Mouse (Mus musculus): ENCODE measurements at regions not wholly inside any gene's neighbourhood (a gene's known extent, or its start where the extent isn't known, plus 50 kb on each side); places are given as distances from the start of the nearest gene placed in this dataset.

DNA sequence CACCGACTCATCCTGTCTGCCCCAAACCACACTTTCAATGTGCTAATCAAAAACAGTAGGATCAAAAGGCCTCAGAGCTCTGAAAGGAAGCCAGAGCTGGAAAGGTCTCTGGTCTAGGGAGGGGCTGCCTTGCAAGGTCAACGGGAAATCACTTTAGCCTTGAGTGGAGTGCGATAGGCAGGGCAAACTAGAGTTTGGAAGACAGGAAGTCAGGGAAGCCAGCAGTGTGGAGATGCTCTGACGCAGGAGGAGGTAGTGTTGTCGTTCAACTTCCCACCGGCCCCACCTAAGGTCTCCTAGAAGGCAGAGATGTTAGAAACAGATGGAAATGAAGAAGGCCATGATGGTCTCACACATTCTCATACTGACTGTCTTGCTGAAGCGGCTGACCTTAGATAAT is 52.0 kb upstream of the Trp53i11 start:
- DNase-seq: no peak

DNA sequence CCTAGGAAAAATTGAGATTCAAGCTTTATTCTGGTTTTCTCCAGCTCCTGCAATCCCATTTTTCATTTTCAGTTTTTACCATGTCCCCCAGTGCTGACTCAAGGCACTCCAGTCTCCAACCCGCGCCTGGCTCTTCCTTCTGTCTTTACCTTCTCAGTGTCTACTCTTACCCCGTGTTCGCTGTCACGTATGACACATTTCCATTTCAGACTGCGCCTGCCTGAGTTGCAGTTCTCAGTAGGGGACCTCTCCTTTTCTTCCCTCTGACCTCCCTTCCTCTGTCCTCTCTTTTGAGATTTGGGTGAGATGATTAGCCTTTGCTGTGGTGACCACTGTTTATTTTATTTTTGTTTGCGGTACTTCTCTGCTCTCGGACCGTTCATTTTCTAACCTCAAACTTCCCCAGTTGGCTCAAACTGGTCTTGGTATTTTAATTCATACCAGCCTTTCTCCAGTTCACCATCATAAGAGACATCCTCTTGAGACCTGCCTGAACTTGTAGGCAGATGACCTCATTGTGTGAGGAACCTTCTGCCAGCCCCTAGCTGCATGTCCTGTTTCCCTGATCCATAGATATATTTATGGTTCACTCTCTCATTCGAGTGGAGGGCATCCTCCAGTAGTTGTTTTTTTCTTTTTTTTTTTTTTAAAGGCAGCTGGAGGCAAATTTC is 53.9 kb upstream of the Trp53i11 start:
- DNase-seq: no peak

DNA sequence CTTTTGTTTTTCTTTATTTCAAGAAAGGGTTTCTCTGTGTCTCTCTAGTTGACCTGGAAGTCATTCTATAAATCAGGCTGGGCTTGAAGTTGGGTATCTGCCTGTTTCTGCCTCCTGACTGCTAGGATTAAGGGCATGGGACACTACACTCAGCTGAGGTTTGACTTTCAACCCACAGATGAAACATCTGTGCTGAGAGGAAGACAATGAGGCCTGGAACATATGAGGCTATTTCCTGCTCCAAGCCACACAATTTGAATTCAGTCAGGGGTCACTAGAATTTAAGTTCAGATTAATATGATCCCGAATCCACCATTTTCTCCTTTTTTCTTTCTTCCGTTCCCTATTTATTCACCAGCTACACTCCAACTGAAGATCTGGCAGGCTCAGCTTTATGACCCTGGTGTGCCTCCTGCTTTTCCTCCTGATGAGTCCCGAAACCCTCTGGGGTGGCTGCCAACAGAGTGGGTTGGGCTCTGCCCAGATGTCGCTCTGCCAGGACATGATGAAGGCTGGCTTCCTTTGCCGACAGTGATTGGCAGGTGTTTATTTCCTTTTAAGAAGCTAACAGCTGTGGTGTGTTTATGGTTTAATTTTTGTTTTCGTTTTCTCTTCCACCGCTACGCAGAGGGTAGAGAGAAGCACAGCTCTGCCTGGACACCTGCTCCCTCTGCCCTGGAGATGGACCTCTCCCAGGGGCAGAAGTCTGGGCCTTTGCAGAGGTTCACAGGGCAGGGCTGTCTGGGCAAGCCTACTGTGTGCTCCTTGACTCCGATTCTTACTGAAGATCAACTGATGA is 55.3 kb upstream of the Trp53i11 start:
- peak; percentile 9 for DNase-seq

DNA sequence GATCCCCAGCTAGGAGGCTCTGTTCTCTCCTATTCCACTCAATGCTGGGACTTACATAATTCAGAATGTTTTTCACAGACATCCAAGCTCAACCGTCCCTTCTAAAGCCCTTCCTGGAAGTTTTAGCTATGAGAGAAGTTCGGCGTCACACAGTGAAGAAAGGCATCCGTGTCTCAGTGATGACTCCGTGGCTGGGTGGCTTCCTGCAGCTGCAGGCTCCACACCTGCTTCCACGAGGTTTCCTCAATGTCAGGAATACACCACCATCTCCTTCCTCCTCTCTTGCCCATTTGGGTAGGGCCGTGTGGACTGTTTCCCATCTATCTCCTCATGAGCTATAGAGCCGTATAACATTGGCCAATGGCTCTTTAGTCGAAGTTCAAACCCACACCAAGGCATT is 56.1 kb upstream of the Trp53i11 start:
- DNase-seq: no peak

DNA sequence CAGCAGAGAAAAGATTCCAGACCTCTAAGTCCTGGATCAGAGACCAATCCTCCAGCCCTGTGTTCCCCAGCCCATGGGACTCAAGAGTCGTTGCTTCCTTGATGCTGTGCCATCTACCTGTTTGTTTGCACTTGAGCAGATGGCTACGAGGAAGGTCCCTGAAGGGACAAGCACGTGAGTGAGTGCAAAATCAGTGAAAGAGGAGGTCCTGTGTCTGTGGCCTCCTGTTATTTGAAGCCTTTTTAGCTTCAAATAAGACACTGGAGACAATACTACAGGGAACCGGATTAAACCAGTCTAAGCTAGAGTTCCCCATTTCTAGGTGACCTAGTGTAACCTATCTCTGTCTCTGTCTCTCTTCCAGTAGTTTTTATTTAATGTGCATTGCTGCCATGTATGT is 58.2 kb upstream of the Trp53i11 start:
- DNase-seq: no peak

DNA sequence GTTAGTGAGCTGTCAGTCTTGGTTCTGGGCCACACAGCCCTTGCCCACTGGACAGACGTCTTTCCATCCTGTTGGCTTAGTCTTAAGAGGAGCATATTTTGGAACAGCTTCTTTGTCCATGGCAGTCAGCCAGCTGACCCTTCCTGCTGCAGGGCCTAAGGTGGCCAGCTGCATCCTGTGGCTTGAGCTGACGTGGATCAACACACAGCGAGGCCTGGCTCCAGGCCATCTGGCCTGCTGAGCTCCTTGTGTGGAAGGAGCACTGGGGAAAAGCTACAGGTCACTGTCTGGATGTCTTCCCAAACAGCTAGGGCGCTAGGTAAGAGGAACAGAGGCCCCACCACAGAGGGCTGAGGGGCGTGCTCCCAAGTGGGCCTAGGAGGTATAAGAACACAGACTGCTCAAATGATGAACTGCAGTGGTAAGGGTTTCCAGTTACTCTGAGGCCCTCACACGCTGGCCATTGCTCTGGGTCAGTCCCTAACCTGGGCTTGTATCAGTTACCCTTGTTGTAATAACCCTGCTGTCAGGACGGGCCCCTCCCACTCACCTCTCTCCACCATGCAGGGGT is 60.7 kb upstream of the Trp53i11 start:
- peak; percentile 33 for DNase-seq

DNA sequence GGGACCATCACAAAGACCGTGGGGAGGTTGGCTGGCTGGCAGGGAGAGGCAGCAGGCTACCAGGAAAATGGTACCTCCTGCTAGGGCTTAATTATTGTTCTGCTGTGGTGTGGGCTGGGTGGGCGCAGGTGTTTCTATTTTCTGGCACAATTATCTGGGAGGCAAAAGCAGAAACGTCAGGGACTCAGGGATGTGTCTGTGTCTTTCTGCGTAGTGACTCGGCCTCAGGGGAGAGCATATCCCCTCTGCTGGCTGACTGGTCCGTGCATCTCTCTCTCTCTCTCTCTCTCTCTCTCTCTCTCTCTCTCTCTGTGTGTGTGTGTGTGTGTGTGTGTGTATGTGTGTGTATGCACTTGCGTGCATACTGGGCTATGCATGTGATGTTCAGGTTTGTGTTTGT is 61.2 kb upstream of the Trp53i11 start:
- no peak for DNase-seq

DNA sequence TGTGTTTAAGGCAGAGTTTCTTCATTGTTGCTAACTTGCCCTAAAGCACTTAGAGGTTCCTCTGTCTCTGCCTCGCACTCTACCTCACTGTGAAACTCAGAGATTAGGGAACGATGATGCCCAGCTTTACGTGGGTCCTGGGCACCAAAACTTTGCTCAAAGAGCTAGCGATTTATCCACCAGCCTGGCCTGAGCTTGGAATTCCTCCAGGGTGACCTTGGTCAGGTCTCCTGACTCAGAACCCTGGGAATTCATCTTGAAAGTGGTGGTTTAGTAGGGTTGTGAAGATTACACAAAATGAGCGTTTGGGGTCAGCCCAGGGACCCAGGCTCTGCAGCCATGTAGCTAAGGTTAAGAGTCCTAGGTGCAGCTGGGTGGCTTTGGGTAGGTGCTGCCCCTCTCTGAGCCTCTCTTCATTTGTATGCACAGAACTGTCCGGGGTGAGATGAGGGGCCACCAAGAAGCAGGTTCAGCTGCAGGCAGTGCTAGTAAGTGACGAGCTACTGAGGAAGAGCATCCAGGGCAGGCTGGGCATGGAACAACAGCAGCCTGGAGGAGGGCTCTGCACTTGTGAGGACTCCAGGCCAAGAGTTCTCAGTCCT is 62.4 kb upstream of the Trp53i11 start:
- no peak for DNase-seq

DNA sequence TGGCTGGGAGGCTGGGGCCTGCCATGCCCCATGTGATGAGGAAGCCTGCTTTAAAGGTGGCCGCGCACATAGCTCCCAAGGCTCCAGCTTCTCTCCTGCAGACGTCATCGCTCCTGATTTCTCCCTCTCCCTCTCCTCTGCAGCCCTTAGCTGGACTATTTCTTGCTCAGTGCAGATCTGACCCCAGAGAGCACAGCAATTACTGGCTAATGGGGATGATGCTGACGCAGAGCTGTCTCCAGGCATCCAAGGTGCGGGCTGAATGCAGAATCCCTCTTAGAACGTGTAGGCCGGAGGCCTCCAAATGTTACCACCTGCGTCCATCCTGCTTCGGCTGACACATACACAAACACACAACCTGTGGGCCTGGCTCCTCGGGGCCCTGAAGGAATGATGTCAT is 63.5 kb upstream of the Trp53i11 start:
- DNase-seq: no peak

DNA sequence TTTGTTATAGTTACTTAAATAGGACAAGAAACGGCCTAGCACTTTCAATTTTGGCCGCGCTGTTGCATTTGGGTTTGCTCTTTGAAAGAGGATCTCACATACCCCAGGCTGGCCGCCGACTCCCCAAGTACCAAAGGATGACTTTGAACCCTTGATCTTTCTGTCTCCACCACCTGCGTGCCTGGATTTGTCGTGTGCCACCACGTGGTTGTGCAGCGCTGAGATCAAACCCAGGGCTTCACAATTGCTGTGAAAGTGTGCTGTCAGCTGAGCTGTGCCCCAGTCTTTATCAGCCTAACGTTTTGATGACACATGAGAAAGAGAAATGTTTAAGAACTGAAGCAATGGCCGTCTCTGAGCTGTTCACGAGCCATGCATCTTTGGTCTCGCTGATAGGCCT is 67.0 kb upstream of the Trp53i11 start:
- DNase-seq: no peak

DNA sequence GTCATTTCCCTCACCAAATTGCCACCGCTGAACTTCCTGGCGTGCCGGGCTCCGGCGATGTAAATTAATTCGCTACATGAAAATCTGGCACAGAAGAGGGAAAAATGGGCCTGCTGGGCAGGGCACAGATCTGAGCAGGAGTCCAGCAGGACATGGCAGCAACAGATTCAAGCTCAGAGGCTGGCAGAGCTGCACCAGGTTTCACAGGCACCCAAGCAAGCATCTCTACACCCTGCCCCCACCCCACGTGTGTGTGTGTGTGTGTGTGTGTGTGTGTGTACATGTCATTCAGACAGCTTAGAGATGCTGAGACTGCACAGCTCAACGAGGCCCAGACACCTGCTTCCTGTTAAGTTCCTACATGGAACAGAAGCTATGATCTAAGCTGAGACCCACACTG is 68.3 kb upstream of the Trp53i11 start:
- no peak for DNase-seq

DNA sequence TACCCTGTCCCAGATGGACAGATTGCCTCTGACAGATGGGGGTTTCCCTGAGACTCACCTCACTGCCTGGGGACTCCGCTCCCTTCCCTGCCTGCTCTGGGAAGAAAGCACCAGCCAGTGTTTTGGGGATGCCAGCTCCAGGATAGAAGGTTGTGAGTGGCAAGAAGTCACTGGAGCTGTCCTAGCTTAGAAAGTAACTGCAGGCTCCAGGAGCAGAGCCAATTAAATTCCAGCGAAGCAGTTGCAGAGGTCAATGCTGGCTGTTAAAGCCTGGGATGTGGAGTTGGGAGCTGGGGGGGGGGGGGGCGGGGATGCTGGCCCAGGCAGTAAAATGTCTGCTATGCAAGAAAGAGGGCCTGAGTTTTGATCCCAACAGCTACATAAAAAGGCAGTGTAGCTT is 69.3 kb upstream of the Prdm11 start:
- no peak for DNase-seq

DNA sequence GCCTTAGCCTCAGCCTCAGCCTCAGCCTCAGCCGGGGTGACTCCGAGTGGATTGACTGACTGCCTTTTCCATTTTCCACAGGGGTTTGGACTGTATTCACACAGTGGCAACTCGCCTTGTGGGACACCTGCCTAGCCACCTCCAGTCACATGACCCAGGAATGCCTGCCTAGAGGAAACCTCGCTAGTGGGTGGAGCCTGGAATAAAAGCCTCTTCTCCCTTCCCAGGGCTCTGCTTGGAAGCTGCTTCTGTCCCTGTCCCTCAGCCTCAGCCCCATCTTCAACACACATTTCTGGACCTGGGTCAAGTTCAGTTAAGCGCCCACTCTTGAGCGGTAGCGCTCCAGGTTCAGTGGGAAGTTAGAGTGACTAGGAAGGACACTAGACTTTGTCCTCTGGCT is 68.0 kb upstream of the Prdm11 start:
- no peak for DNase-seq

DNA sequence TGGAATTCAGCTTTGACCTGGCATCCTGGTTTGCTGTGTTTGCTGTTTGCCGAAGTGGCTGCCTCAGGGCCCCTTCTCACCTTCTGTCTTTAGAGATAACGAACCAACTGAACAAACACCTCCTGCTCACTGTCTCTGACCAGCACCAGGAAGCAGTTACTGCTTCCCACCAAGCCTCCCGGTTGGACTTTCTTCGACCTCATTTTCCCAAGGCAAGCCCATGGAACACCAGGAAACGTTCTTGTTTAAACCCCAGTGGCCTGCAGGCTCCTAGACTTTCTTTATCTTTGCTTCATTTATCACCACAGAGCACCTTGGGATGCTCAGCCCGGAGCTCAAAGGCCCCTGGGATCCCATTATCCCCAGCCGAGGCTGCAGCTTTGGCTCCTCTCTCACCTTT is 66.4 kb upstream of the Prdm11 start:
- no peak for DNase-seq

DNA sequence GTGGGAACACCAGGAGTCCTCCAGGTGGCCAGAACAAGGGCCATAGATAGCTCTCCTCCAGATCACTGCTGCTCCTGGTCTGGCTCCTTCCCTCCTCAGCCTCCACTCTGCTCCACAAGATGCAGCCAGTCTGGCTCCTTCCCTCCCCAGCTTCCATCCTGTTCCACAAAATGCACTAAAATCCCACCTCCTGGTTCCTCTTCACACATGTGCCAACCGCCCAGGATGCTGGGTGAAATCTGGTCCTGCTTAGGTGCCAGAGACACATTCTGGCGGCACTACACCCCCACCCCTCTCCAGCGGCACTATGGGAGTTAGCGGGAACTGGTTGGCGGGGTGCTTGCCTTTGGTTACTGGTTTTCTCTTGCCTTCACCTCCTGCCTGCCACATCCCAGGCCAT is 64.9 kb upstream of the Prdm11 start:
- DNase-seq: peak; percentile 59

DNA sequence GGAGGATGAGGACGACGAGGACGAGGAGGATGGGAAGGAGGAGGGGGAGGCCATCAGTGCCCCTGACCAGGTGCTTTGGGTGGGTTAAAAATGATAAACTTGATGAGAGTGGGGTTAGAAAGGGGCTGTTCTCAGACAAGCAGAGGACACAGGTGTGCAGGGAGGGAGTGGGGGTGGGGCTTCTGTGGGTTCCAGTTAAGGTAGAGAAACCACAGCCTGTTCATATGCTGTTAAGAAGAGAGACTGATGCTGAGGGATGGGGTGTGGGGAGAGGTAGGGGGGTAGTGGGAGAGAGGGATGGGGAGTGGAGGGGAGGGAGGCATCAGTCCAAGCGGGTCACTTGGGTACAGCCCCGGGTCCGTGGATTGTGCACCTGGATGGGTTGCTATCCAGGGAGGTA is 60.6 kb upstream of the Prdm11 start:
- DNase-seq: no peak

DNA sequence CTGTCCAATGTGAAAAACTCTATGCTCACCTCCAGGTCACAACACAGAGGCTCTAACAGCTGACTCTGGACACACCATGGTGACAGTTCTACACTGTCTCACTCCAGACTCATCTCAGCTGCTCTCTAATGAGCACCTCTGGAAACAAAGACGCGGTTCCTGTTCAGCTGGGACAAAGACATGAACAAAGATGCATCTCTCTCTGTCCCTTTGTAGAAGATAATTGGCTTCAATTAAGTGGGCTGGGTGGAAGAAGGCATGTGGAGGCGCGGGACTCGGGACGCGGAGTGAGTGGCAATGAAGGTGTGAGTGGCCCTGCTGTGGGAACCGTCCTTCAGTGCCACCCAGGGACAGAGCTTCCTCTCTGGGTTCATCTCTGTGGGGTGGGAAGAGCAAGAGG is 56.0 kb upstream of the Prdm11 start:
- no peak for DNase-seq

DNA sequence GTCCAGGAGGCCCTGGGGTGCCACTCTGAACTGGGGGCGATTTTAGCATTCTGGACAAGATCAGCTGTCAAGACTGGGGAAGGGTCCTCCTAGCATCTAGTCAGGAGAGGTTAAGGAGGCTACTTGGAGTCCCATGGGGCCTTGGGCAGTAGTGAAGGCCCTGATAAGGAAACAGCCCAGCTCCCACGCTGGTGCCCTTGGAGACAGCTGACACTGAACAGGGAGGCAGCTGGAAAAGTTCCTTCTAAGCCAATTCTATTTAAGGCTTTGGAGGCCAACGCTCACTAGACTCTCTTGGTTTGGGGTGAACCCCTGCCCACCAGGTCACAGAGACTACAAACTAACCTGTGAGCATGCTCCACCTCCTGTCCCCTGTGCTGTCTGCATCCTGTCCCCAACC is 53.8 kb upstream of the Prdm11 start:
- DNase-seq: no peak

DNA sequence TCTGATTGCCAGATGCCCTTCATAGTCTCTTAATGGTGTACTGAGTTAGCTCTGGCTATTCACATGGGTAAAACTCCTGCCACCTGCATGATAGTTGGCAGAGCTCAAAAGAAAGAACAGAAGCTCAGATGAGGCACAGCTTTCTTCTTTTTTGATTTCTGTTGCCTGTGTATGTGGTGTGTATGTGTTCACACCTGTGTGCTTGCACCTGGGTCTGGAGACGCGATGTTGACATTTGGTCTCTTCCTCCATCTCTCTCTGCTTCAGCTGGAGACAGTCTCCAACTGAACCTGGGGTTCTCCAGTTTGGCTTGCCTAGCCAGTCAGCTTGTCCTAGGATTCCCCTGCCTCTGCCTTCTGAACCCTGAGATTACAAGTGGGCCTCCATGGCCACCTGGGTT is 51.0 kb upstream of the Prdm11 start:
- DNase-seq: no peak

DNA sequence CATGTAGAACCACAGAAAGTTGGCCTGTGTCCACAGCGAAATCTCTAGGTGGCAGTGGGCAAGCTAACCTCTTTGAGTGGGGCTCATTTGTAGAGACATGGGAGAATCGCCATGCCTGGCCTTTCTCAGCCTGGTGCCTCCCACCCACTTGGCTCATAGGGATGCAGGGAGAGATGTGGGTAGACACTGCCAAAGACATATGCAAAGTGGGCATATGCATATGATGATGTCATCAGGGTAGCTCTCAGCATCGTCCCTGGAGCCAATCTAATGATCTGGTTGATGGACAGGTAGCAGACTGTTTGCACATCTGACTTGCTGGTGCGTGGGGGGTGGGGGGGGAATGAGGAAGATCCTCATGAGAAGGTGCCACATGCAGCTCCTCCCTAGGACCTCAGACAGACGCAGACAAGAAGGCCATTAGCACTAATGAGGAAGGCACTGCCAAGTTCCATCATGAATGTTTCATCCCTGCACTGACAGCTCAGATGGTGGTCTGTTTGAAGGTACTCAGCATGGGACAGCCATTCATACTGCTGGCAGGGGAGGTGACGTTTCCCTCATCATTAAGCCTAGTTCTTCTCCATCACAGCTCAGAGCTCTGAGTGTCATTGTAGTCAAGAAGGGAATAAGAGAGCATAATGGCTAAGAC is 50.2 kb upstream of the Prdm11 start:
- DNase-seq: no peak

All from right cerebral cortex, adult 18-20 months (tissue).